Mouse (Mus musculus) duodenum, adult 2 months (tissue): ENCODE results near the gene 4930432M17Rik. TPM values are rescaled to one million over a fixed set of nuclear protein-coding genes. Genes with fewer than 3 reads are reported as not detected.

Experiments
- polyA plus RNA-seq: library from polyadenylated mRNA; depleted of rRNA; stranded (reverse); fragments of >200 nt; gene quantifications from 2 replicates; pipeline ENCODE4 v1.2.3, GENCODE M21; 2012; ENCODE audit warnings: low replicate concordance; rRNA removed

Gene 4930432M17Rik
- not detected in 2 replicates for polyA plus RNA-seq

GRCm38 (mm10) chr3:121670462-121670861, at the start of gene 4930432M17Rik:
Gene 4930432M17Rik, plus strand, starts transcription at chr3:121670762.

GRCm38 (mm10) chr3:121722971-121723844, 52.6 kb downstream of the 4930432M17Rik start, which contains the start of gene F3:
Gene F3, plus strand, starts transcription at chr3:121723537.

Other genes starting within 250 kb of the 4930432M17Rik start
- 57.5 and 83.9 TPM in 2 replicates for gene Cnn3, start 244.3 kb upstream of the 4930432M17Rik start, polyA plus RNA-seq
- gene Slc44a3, start 138.4 kb upstream of the 4930432M17Rik start, polyA plus RNA-seq = 4.6 and 10.1 TPM in 2 replicates
- gene F3, start 52.8 kb downstream of the 4930432M17Rik start, polyA plus RNA-seq = 9.4 and 19.6 TPM in 2 replicates
- 8.2 and 16.8 TPM in 2 replicates for gene Abcd3, start 144.5 kb downstream of the 4930432M17Rik start, polyA plus RNA-seq